8 mouse cellular contexts compared by ENCODE assay signal in genomic region chr6:48554280-48555103, GRCm38 (mm10). TPM values are rescaled to one million over a fixed set of nuclear protein-coding genes. Genes with fewer than 3 reads are reported as not detected.
A peak's percentile ranks its signal among the peaks of the same experiment; 100 is the strongest.
DNase-seq lines count a peak whose midpoint lies in the region; ATAC-seq and TF ChIP-seq lines count a peak whose summit lies in the region.

TSS of gene Lrrc61 (plus strand) at chr6:48554796.

- TF ChIP-seq POLR2A in cerebellum, adult 2 months (IDR thresholded peaks at IDR 0.05; ENCODE audit: borderline replicate concordance, insufficient read depth, low read length) = peak; percentile 94; the same call in 1 of the 2 replicates

- under 1% methylated on average over 39 of the region's 39 CpGs for WGBS in cerebellum, adult 2 months
- WGBS in forebrain, embryonic 16.5 days = under 1% methylated on average over 39 of the region's 39 CpGs
- under 1% methylated on average over 39 of the region's 39 CpGs for WGBS in liver, postnatal 0 days (ENCODE audit: insufficient replicate concordance)
- 1% methylated on average over 39 of the region's 39 CpGs for WGBS in neural tube, embryonic 13.5 days

- peak; percentile 95 for DNase-seq in ES-CJ7 (ENCODE audit: low read depth, low spot score)
- peak; percentile 97 to 99 for DNase-seq in cerebellum, adult 2 months
- DNase-seq in heart, postnatal 25 days (ENCODE audit: low spot score) = peak; percentile 95
- DNase-seq in layer of hippocampus, adult 11-12 months (ENCODE audit: low spot score) = peak; percentile 98
- DNase-seq in liver, postnatal 0 days = peak; percentile 95
- DNase-seq in telencephalon, adult 2 months (ENCODE audit: low read depth, low spot score) = peak; percentile 97

- peak within 1 kb of the TSS; percentile 77 for H3K4me2 ChIP-seq in forebrain, embryonic 16.5 days (ENCODE audit: low read length)
- peak within 1 kb of the TSS; percentile 76 for H3K4me2 ChIP-seq in liver, postnatal 0 days (ENCODE audit: low read depth, low read length)
- H3K4me2 ChIP-seq in neural tube, embryonic 13.5 days = peak within 1 kb of the TSS; percentile 73

- peak within 1 kb of the TSS; percentile 99 for H3K27ac ChIP-seq in cerebellum, adult 2 months (ENCODE audit: insufficient read depth, low read length)
- H3K27ac ChIP-seq in forebrain, embryonic 16.5 days (ENCODE audit: low read length) = peak within 1 kb of the TSS; percentile 99
- peak within 1 kb of the TSS; percentile 96 for H3K27ac ChIP-seq in liver, postnatal 0 days (ENCODE audit: low read depth)
- peak within 1 kb of the TSS; percentile 96 for H3K27ac ChIP-seq in neural tube, embryonic 13.5 days (replicated peaks)

- peak within 1 kb of the TSS; percentile 81 for H3K9ac ChIP-seq in forebrain, embryonic 16.5 days (replicated peaks; ENCODE audit: low read depth, low read length)
- peak within 1 kb of the TSS; percentile 65 for H3K9ac ChIP-seq in liver, postnatal 0 days (replicated peaks)
- H3K9ac ChIP-seq in neural tube, embryonic 13.5 days = peak within 1 kb of the TSS; percentile 90

- intact Hi-C loops in heart, postnatal 25 days (cut with DNase I) = no loop called here

- no peaks in the 10 kb centered on the region for H3K27me3 ChIP-seq in cerebellum, adult 2 months (ENCODE audit: control insufficient read depth, insufficient read depth, low read length)
- H3K27me3 ChIP-seq in forebrain, embryonic 16.5 days (replicated peaks; ENCODE audit: control insufficient read depth, insufficient read depth, low read length) = no peaks in the 10 kb centered on the region
- H3K27me3 ChIP-seq in liver, postnatal 0 days (ENCODE audit: insufficient read depth, low read length) = no peaks in the 10 kb centered on the region
- H3K27me3 ChIP-seq in neural tube, embryonic 13.5 days = no peaks in the 10 kb centered on the region

- H3K4me3 ChIP-seq in cerebellum, adult 2 months (replicated peaks; ENCODE audit: insufficient read depth, low read depth, low read length) = peak within 1 kb of the TSS; percentile 87
- peak within 1 kb of the TSS; percentile 63 for H3K4me3 ChIP-seq in forebrain, embryonic 16.5 days (replicated peaks; ENCODE audit: low read length)
- H3K4me3 ChIP-seq in liver, postnatal 0 days (ENCODE audit: low read depth, low read length) = peak within 1 kb of the TSS; percentile 56
- peak within 1 kb of the TSS; percentile 55 for H3K4me3 ChIP-seq in neural tube, embryonic 13.5 days

- no peak for TF ChIP-seq CTCF in cerebellum, adult 2 months (IDR thresholded peaks at IDR 0.05; ENCODE audit: borderline replicate concordance, insufficient read depth, low read depth, low read length)
- no peak for TF ChIP-seq CTCF in liver, postnatal 0 days (IDR thresholded peaks at IDR 0.05; ENCODE audit: low read depth)

- ATAC-seq in forebrain, embryonic 16.5 days = peak; percentile 92
- peak; percentile 95 for ATAC-seq in liver, postnatal 0 days
- peak; percentile 96 for ATAC-seq in neural tube, embryonic 13.5 days (ENCODE audit: low read depth)

- H3K4me1 ChIP-seq in cerebellum, adult 2 months (ENCODE audit: control insufficient read depth, insufficient read depth, low read length) = peaks cover 8% of the 10 kb centered on the region; the same call in 1 of the 2 replicates
- H3K4me1 ChIP-seq in forebrain, embryonic 16.5 days (replicated peaks; ENCODE audit: control insufficient read depth, insufficient read depth, low read length) = peaks cover 12% of the 10 kb centered on the region
- peaks cover 16% of the 10 kb centered on the region for H3K4me1 ChIP-seq in liver, postnatal 0 days (ENCODE audit: insufficient read depth)
- peaks cover 21% of the 10 kb centered on the region for H3K4me1 ChIP-seq in neural tube, embryonic 13.5 days (replicated peaks)

- TF ChIP-seq EP300 in liver, postnatal 0 days (IDR thresholded peaks at IDR 0.05; ENCODE audit: low read depth) = peak; percentile 78

- H3K36me3 ChIP-seq in forebrain, embryonic 16.5 days (ENCODE audit: control insufficient read depth, insufficient read depth) = no peaks in the 10 kb centered on the region; the same call in 1 of the 2 replicates
- H3K36me3 ChIP-seq in liver, postnatal 0 days (replicated peaks; ENCODE audit: insufficient read depth, low read length) = no peaks in the 10 kb centered on the region
- H3K36me3 ChIP-seq in neural tube, embryonic 13.5 days = peaks cover 27% of the 10 kb centered on the region

- H3K9me3 ChIP-seq in forebrain, embryonic 16.5 days (ENCODE audit: control insufficient read depth, low read length) = no peaks in the 10 kb centered on the region
- no peaks in the 10 kb centered on the region for H3K9me3 ChIP-seq in liver, postnatal 0 days (ENCODE audit: low read length)
- H3K9me3 ChIP-seq in neural tube, embryonic 13.5 days = no peaks in the 10 kb centered on the region

RNA-seq across cellular contexts. Expression of gene Lrrc61, which starts in this region (rescaled TPM):
- polyA plus RNA-seq in cerebellum, adult 2 months (2012; rRNA removed) = 30.0 and 33.1 TPM in 2 replicates
- polyA plus RNA-seq in forebrain, embryonic 16.5 days (2015; fragmentation: Nextera tagmentation; extraction: Ambion mirVana) = 18.6 and 21.6 TPM in 2 replicates
- total RNA-seq in heart, postnatal 25 days (2021) = 10 to 100 TPM; 15.5 to 16.5 TPM
- 2.4 and 2.7 TPM in 2 replicates for polyA plus RNA-seq in liver, postnatal 0 days (2015; fragmentation: Nextera tagmentation; extraction: Ambion mirVana)
- polyA plus RNA-seq in neural tube, embryonic 13.5 days (2015; fragmentation: Nextera tagmentation; extraction: Ambion mirVana) = 20.7 and 24.0 TPM in 2 replicates

Comparison
In these comparisons a context has a peak if more than half of its experiments do, and no peak if none do; other contexts are left out.
1. Peak in every context shown above with its lines: DNase-seq, ATAC-seq, H3K4me3 ChIP-seq and H3K27ac ChIP-seq.